Mouse (Mus musculus) kidney, adult 2 months (tissue): ENCODE results near the gene Kcnc4. TPM values are rescaled to one million over a fixed set of nuclear protein-coding genes. Genes with fewer than 3 reads are reported as not detected.

Experiments
- DNase-seq: peaks from one replicate; pipeline ENCODE4 v3.0.0; 2021
- H3K27ac ChIP-seq: fragments of 200-500 bp; 2 replicates; pipeline ENCODE4 v1.5.1; 2012; ENCODE audit warnings: low read depth, low read length, control low read depth, inconsistent platforms; ENCODE audit not compliant: insufficient read depth
- H3K27me3 ChIP-seq: fragments of 200-500 bp; replicated peaks from 2 replicates; pipeline ENCODE4 v1.6.1; 2012; ENCODE audit warnings: mild to moderate bottlenecking, moderate library complexity, low read length, inconsistent platforms; ENCODE audit not compliant: control insufficient read depth, insufficient read depth
- H3K36me3 ChIP-seq: fragments of 200-500 bp; 2 replicates; pipeline ENCODE4 v1.6.1; 2012; ENCODE audit warnings: mild to moderate bottlenecking, moderate library complexity, low read length, inconsistent platforms; ENCODE audit not compliant: control insufficient read depth, insufficient read depth
- H3K4me1 ChIP-seq: fragments of 200-500 bp; 2 replicates; pipeline ENCODE4 v1.6.1; 2011; ENCODE audit warnings: low read length; ENCODE audit not compliant: control insufficient read depth, insufficient read depth
- H3K4me3 ChIP-seq: fragments of 200-500 bp; 2 replicates; pipeline ENCODE4 v1.5.1; 2011; ENCODE audit warnings: mild to moderate bottlenecking, low read depth, low read length, control low read depth; ENCODE audit not compliant: insufficient read depth
- CTCF ChIP-seq: fragments of 200-500 bp; conservative IDR thresholded peaks from 2 replicates; pipeline ENCODE4 v1.5.1; 2011; ENCODE audit warnings: low read depth, mild to moderate bottlenecking, control low read depth, low read length, moderate library complexity, mixed read lengths; ENCODE audit not compliant: insufficient read depth, insufficient read length
- POLR2A ChIP-seq: fragments of 200-500 bp; IDR thresholded peaks from one replicate; pipeline ENCODE4 v1.6.1; 2011; ENCODE audit warnings: low read depth, low read length, control low read depth
- WGBS: fragments of 180-500 bp; shearing (Covaris S2); methylation state at CpG from one replicate; pipeline ENCODE4 v1.1.7; 2018; 5-methylcytosine and 5-hydroxymethylcytosine counted together
- polyA plus RNA-seq: library from polyadenylated mRNA; depleted of rRNA; stranded (reverse); fragments of >200 nt; gene quantifications from 2 replicates; pipeline ENCODE4 v1.2.3, GENCODE M21; 2012

Kcnc4 gene
- polyA plus RNA-seq, 1 experiment = 0.78 TPM

GRCm38 (mm10) chr3:107501702-107502151 is 42.4 kb upstream of the Kcnc4 start:
- TF ChIP-seq POLR2A (no peak), CTCF (no peak)
- Histone ChIP-seq H3K4me3 (no peak overlapping the region), H3K27ac (no peak overlapping the region), H3K36me3 (no peaks in the 10 kb centered on the region), H3K4me1 (peaks cover 12% of the 10 kb centered on the region), H3K27me3 (no peaks in the 10 kb centered on the region)
- 33% methylated on average over 7 of the region's 7 CpGs for WGBS
- DNase-seq = peak; percentile 20

- TF ChIP-seq CTCF = no peak
- TF ChIP-seq POLR2A = no peak
- Histone ChIP-seq H3K36me3 (no peaks in the 10 kb centered on the region), H3K27ac (no peak overlapping the region), H3K4me3 (no peak overlapping the region), H3K27me3 (no peaks in the 10 kb centered on the region), H3K4me1 (peaks cover under 1% of the 10 kb centered on the region; the same call in 1 of the 2 replicates)
- no peak for DNase-seq
- WGBS = 98% methylated on average over 11 of the region's 11 CpGs
Measured at GRCm38 (mm10) chr3:107500301-107500700, 40.9 kb upstream of the Kcnc4 start.

- Histone ChIP-seq H3K27ac (no peak overlapping the region), H3K4me1 (no peaks in the 10 kb centered on the region), H3K27me3 (no peaks in the 10 kb centered on the region), H3K36me3 (no peaks in the 10 kb centered on the region), H3K4me3 (no peak overlapping the region)
- DNase-seq = peak; percentile 41
- TF ChIP-seq CTCF = no peak
- no peak for TF ChIP-seq POLR2A
- WGBS = 47% methylated on average over 13 of the region's 13 CpGs
Measured at GRCm38 (mm10) chr3:107496086-107496850, 36.9 kb upstream of the Kcnc4 start.

GRCm38 (mm10) chr3:107495524-107495923 is 36.2 kb upstream of the Kcnc4 start:
- DNase-seq = no peak
- no peak overlapping the region for H3K4me3 ChIP-seq
- no peak for TF ChIP-seq POLR2A
- TF ChIP-seq CTCF = no peak
- no peak overlapping the region for H3K27ac ChIP-seq
- no peaks in the 10 kb centered on the region for H3K4me1 ChIP-seq
- no peaks in the 10 kb centered on the region for H3K27me3 ChIP-seq
- 92% methylated on average over 6 of the region's 6 CpGs for WGBS
- no peaks in the 10 kb centered on the region for H3K36me3 ChIP-seq

GRCm38 (mm10) chr3:107491459-107491858 is 32.1 kb upstream of the Kcnc4 start:
- DNase-seq = peak; percentile 36
- no peak overlapping the region for H3K27ac ChIP-seq
- 25% methylated on average over 6 of the region's 6 CpGs for WGBS
- no peaks in the 10 kb centered on the region for H3K36me3 ChIP-seq
- H3K4me3 ChIP-seq = no peak overlapping the region
- no peak for TF ChIP-seq POLR2A
- no peak for TF ChIP-seq CTCF
- H3K4me1 ChIP-seq = no peaks in the 10 kb centered on the region; the same call in 1 of the 2 replicates
- no peaks in the 10 kb centered on the region for H3K27me3 ChIP-seq

GRCm38 (mm10) chr3:107488637-107489036 is 29.3 kb upstream of the Kcnc4 start:
- TF ChIP-seq CTCF (no peak), POLR2A (no peak)
- H3K27ac ChIP-seq = no peak overlapping the region
- DNase-seq = peak; percentile 7
- H3K4me3 ChIP-seq = no peak overlapping the region
- WGBS = 35% methylated on average over 4 of the region's 4 CpGs
- no peaks in the 10 kb centered on the region for H3K27me3 ChIP-seq
- H3K36me3 ChIP-seq = no peaks in the 10 kb centered on the region
- no peaks in the 10 kb centered on the region; the same call in 1 of the 2 replicates for H3K4me1 ChIP-seq

DNA sequence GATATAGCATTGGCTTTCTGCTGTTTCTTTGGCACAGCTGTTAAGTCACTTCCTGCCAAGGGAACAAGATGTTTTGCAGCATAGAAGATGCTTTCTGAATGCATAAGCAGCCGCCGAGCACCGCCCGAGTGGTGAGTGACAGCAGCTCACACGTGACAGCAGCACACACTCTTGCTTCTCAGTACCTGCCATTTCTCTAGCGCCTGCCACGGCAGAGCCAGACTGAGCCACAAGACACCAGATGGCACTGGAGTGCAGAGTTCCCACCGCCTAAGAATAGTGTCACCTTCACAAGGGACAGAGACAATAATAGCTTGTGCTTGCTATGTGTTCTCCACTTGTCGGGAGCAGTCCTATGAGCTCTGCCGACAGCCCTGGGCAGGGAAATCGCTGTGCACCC is 23.9 kb upstream of the Kcnc4 start:
- DNase-seq = peak; percentile 20
- Histone ChIP-seq H3K4me3 (no peak overlapping the region), H3K4me1 (no peaks in the 10 kb centered on the region), H3K27me3 (no peaks in the 10 kb centered on the region), H3K27ac (no peak overlapping the region), H3K36me3 (no peaks in the 10 kb centered on the region)
- no peak for TF ChIP-seq POLR2A
- TF ChIP-seq CTCF = no peak; the same call in 1 of the 2 replicates
- 35% methylated on average over 11 of the region's 11 CpGs for WGBS
